Mouse (Mus musculus) heart, postnatal 10 days (tissue): ENCODE data around the gene Dock10. TPM values are rescaled to one million over a fixed set of nuclear protein-coding genes. Genes with fewer than 3 reads are reported as not detected.

ENCODE experiments used
- DNase-seq, 2 experiments: peaks; one replicate each; pipeline ENCODE4 v3.0.0; 2021
- intact Hi-C: fragments of 180-260 bp; cut with DNase I; formaldehyde crosslinking; loops from one replicate; pipeline ENCODE4 v1.15.1; 2025
- total RNA-seq, 2 experiments: library from RNA; stranded (reverse); gene quantifications; 2 replicates each; pipeline ENCODE4 v1.2.3; 2021

Dock10 gene
- total RNA-seq, 2 experiments from 2014 or later: 7.5 to 8.4 TPM

DNA sequence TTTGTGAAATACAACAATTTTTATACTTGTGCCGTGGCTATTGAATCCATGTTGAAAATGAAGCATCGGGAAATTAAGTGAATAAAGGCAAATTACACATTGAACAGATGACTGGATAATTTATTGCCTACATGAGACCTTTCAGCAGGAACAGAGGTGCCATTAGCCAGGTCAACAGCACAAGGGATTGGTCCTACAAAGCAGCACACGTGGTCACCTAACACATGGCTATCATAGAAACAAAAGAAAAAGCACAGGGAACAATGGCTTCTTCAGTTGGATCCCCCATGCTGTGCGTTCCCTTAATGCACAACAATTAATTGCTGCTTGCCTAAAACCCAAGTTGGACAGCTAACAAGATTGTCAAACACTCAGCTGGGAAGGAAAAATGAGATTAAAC is 133.8 kb downstream of the Dock10 start:
- DNase-seq: no peak
- intact Hi-C loops: no loop called here

DNA sequence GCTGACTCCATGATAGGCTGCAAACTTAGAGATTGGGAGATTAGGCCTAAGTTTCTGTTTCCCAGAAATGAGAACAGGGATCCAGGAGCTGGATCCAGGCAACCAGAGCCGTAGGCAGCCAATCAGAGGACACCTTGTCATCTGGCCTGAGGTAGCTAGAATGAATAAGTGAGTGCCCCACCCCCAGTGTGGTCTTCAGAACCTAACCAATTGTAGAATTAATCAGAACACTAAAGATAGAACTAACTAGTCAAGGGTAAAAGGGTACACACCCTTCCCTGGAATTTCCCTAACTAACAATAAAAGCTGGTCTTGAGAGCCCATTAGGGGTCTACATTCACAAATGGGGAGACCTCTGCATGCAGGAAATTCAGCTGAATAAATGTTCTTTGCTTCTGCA is 135.7 kb downstream of the Dock10 start:
- no peak for DNase-seq
- intact Hi-C loops: no loop called here

GRCm38 (mm10) chr1:80619100-80619499 is 139.2 kb downstream of the Dock10 start:
- no peak for DNase-seq
- intact Hi-C loops: no loop called here

GRCm38 (mm10) chr1:80616671-80617070 is 141.7 kb downstream of the Dock10 start:
- intact Hi-C loops: no loop called here
- no peak for DNase-seq

- DNase-seq: no peak
- intact Hi-C loops: no loop called here
These were observed 143.6 kb downstream of the Dock10 start for GRCm38 (mm10) chr1:80614750-80615149.

DNA sequence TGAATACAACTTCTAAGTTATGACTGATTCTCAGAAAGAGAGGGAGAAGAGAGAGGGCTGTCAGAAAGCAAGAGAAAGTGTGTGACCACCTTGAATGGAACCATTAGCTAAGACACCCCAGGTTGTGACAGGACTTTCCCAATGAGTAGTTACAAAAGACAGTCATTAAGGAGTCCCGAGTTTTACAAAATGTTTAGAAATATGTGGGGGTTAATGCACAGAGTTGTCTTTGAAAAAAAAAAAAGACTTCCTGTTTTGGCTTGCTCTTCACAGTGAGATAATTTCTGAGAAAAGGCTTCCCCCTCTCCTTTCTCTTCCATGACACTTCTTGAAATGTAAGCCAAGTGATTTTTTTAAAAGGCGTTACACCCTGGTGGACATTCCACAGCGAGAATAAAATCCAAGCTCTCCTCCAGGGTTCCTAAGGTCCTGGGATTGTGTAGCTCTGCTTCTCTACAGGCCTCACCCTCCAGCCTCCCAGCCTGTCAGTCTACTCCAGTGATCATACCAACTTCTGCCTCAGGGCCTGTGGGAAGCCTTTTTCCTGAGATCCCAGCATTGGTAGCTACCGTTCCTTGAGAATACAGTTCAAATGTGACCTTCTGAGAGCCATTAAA is 144.8 kb downstream of the Dock10 start:
- peak; percentile 8 to 14 for DNase-seq
- intact Hi-C loops: no loop called here

DNA sequence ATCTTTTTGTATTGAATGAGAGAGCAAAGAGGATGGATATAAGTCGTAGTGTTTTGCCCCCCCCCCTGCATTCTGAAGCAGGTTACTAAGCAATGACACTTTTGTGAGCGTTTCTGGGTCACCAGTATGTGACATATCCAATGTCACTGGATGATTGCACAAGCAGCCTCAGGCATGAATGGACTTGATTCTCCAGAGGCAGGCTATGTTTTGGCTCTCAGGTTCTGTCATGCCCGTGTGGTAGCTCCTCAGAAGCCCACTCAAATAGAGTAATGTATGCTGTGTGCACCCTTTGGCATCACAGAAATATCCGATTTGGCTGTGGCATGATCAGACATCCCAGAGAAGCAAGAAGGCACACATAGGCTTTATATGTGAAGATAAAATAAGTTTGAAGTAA is 150.8 kb downstream of the Dock10 start:
- DNase-seq: no peak
- intact Hi-C loops: no loop called here

- intact Hi-C loops: no loop called here
- DNase-seq: no peak
These were observed 152.1 kb downstream of the Dock10 start for GRCm38 (mm10) chr1:80606131-80606754.

GRCm38 (mm10) chr1:80604332-80604731 is 154.0 kb downstream of the Dock10 start:
- no peak for DNase-seq
- intact Hi-C loops: no loop called here

DNA sequence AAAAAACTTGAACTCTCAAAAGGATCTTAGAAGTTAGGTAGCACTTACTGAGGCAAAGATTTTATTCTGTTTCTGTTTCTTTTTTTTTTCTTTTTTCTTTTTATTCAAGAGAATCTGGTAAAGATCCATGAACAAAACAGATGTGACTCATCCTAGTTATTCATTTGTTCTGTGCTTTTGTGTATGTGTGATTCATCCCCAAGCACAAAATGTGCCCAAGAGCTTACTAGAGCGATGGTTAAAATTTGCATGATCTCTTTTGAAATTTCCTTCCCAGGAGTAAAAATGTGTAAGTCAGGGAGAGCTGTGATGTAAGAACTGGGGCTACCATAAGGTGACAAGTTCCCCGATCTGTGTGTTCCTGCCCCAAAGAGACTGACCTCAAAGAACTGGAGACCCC is 155.2 kb downstream of the Dock10 start:
- intact Hi-C loops: no loop called here
- DNase-seq: no peak

- no peak for DNase-seq
- intact Hi-C loops: no loop called here
These were observed 175.0 kb downstream of the Dock10 start for GRCm38 (mm10) chr1:80583281-80583680.

- no peak for DNase-seq
- intact Hi-C loops: no loop called here
These were observed 176.1 kb downstream of the Dock10 start for GRCm38 (mm10) chr1:80582186-80582585.

GRCm38 (mm10) chr1:80576898-80577297 is 181.4 kb downstream of the Dock10 start:
- intact Hi-C loops: no loop called here
- peak in 1 of 2 experiments; percentile 20 for DNase-seq

GRCm38 (mm10) chr1:80556446-80556845 is 201.9 kb downstream of the Dock10 start:
- intact Hi-C loops: no loop called here

DNA sequence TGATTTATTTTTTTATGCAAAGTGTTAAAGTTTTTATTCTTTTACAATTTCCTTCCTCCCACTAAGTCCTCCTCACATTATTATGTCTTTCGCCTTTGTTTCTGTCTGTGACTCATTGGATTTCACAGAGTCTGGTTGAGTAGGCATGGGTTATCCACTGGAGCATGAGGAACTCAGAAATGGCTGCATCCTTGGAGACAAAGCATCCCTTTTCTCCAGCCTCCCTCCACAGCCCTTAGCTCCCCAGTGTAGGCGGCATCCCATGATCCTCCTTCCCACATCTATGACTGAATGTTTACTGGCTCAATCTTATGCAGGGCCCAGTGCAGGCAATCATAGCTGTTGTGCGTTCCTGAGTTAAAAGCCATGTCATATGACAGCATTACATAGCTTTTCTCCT is 216.8 kb downstream of the Dock10 start:
- intact Hi-C loops: no loop called here

More at GRCm38 (mm10) chr1:80556446-80556845, 201.9 kb downstream of the Dock10 start:
- no peak for DNase-seq

DNA sequence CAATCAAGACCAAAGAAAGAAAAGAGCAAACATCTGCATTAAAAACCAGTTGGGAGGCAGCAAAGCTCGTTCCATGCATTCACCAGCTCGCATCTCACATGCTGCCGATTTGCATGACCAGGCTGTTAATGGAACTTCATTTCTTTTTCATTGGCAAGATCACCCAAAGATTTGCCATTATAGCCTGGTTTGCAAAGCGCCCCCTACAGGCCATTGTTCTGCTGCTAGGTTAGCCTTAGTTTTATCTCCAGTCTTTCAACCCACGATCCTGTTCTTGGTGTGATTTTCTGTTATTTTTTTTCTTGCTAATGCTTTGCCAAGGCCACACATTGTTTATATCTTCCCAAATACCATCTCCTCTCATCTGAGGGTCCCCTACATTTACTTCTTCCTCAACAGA is 236.1 kb downstream of the Dock10 start:
- intact Hi-C loops: no loop called here
- no peak for DNase-seq

More for the DNA sequence above, 216.8 kb downstream of the Dock10 start:
- no peak for DNase-seq

GRCm38 (mm10) chr1:80520456-80520855 is 237.9 kb downstream of the Dock10 start:
- intact Hi-C loops: no loop called here
- no peak for DNase-seq

DNA sequence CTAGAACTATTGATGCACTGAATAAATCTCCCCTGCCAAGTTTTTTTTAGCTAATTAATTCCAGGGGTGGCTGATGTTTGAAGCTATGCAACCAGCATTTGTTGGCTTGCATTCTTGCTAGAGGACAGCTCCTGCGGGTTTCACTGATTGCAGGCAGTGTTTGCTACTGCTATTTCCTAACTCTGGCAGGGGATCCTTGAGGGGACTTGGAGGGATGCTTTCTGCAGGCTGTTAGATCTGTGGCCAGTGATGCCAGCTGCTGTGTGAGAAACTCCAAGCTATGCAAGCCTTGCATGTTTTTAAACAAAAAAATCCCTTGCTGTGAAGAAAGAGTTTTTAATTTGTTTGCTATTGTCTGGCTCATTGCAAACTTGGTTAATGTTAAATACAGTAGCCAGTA is 238.4 kb downstream of the Dock10 start:
- intact Hi-C loops: no loop called here
- no peak for DNase-seq

- DNase-seq: no peak
- intact Hi-C loops: no loop called here
These were observed 242.5 kb downstream of the Dock10 start for GRCm38 (mm10) chr1:80515836-80516235.

DNA sequence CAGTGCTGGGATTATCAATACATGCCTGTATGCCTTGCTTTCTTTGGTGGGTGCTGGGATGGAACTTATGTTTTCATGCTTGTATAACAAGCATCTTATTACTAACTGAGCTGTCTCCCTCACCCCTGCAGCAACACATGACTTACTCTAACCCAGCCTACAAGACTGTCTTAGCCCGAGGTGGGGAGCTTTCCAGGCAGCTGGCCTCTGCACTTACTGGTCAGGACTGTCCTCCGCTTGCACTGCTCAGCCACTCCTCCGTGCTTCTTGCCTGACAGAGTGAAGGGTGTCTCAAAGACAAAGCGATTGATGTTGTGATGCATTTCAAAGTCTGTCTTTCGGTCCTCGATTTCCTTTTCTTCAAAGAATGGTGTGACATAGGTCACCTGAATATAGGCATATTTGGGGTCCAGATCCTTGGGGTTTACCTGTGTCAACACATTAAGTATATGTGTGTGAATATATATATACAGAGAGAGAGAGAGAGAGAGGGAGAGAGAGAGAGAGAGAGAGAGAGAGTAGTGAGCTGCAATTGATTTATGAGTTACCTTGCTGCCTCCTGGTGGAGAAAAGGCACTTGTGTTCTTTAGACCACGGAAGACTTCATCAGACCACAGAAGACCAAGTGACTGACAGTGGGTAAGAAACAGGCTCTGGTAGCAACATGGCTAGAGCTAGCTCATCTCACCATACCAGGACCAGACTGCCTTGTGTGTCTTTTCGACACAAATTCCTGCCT is 245.9 kb downstream of the Dock10 start:
- peak in 1 of 2 experiments; percentile 18 for DNase-seq
- intact Hi-C loops: loop anchor here (2.0 to 5.0 kb wide), 2 partner anchors 332 to 725 kb away; no protein-coding TSS in a partner anchor

- intact Hi-C loops: no loop called here
- no peak for DNase-seq
These were observed 253.6 kb downstream of the Dock10 start for GRCm38 (mm10) chr1:80504757-80505156.

DNA sequence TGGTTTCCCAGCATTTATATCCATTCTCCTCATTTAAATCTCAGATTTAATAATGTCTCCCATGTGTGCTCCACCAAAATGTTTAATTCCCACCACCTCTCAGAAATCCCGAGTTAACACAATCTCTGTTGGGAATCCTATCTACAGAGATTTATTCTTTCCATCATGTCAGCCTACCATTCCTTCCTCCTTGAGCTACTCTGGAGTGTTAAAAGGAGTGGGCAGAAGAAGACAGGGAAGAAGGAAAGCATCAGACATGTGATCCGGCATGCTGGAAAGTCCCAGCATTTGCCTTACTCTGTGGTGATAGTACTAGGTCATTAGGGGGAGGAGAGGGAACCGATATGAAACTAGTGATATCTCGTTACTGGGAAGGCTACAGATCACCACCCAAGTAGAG is 254.2 kb downstream of the Dock10 start:
- no peak for DNase-seq
- intact Hi-C loops: no loop called here
